Mouse (Mus musculus) E14TG2a.4 (cell line): ENCODE results near the gene Flna.

ENCODE experiments used
- H3K27me3 ChIP-seq: 2 replicates; pipeline ENCODE4 v1.6.1; 2014; ENCODE audit warnings: low read length, control low read depth; ENCODE audit not compliant: insufficient read depth
- H3K36me3 ChIP-seq: 2 replicates; pipeline ENCODE4 v1.6.1; 2014; ENCODE audit warnings: low read length, control low read depth; ENCODE audit not compliant: insufficient read depth
- H3K4me1 ChIP-seq: replicated peaks from 2 replicates; pipeline ENCODE4 v1.6.1; 2014; ENCODE audit warnings: low read depth, low read length, control low read depth
- H3K4me3 ChIP-seq: replicated peaks from 2 replicates; pipeline ENCODE4 v1.5.1; 2014; ENCODE audit warnings: mild to moderate bottlenecking, low read length
- H3K9me3 ChIP-seq: 2 replicates; pipeline ENCODE4 v1.6.1; 2014; ENCODE audit warnings: low read length, control low read depth
- CTCF ChIP-seq: conservative IDR thresholded peaks from 2 replicates; pipeline ENCODE4 v1.5.1; 2014; ENCODE audit warnings: low read length
- NANOG ChIP-seq: IDR thresholded peaks from 2 replicates; pipeline ENCODE4 v1.6.1; 2014; ENCODE audit warnings: borderline replicate concordance, low read length, mixed read lengths
- POU5F1 ChIP-seq: IDR thresholded peaks from 2 replicates; pipeline ENCODE4 v1.6.1; 2014; ENCODE audit warnings: low read length, borderline replicate concordance

The Flna gene

GRCm38 (mm10) chrX:74281041-74281731 lies 31.6 kb upstream of the Flna start:
- no peak for TF ChIP-seq NANOG
- no peak for TF ChIP-seq CTCF
- no peak for TF ChIP-seq POU5F1
- H3K9me3 ChIP-seq: no peaks in the 10 kb centered on the region
- H3K4me3 ChIP-seq: peak overlapping the region; percentile 86
- H3K4me1 ChIP-seq: peaks cover 15% of the 10 kb centered on the region
- H3K36me3 ChIP-seq: peaks cover 21% of the 10 kb centered on the region
- H3K27me3 ChIP-seq: no peaks in the 10 kb centered on the region

- TF ChIP-seq POU5F1: no peak
- no peak for TF ChIP-seq CTCF
- no peak for TF ChIP-seq NANOG
- Histone ChIP-seq H3K36me3 (peaks cover 8% of the 10 kb centered on the region), H3K4me3 (no peak overlapping the region), H3K27me3 (no peaks in the 10 kb centered on the region), H3K9me3 (no peaks in the 10 kb centered on the region), H3K4me1 (peaks cover 5% of the 10 kb centered on the region)
These were observed 28.3 kb upstream of the Flna start for GRCm38 (mm10) chrX:74277916-74278315.

GRCm38 (mm10) chrX:74273422-74274322 lies 24.1 kb upstream of the Flna start:
- no peak overlapping the region for H3K4me3 ChIP-seq
- H3K27me3 ChIP-seq: no peaks in the 10 kb centered on the region
- TF ChIP-seq CTCF (no peak), NANOG (no peak), POU5F1 (no peak)
- H3K36me3 ChIP-seq: peaks cover 27% of the 10 kb centered on the region
- no peaks in the 10 kb centered on the region for H3K9me3 ChIP-seq
- H3K4me1 ChIP-seq: peaks cover 8% of the 10 kb centered on the region

- H3K9me3 ChIP-seq: no peaks in the 10 kb centered on the region
- peaks cover 27% of the 10 kb centered on the region for H3K36me3 ChIP-seq
- no peak for TF ChIP-seq POU5F1
- TF ChIP-seq NANOG: no peak
- TF ChIP-seq CTCF: no peak
- peak overlapping the region; percentile 87 for H3K4me3 ChIP-seq
- H3K4me1 ChIP-seq: peaks cover 13% of the 10 kb centered on the region
- no peaks in the 10 kb centered on the region for H3K27me3 ChIP-seq
These were observed 21.4 kb upstream of the Flna start for GRCm38 (mm10) chrX:74270902-74271551.

GRCm38 (mm10) chrX:74270062-74270901 lies 20.7 kb upstream of the Flna start, which contains the start of gene Rpl10:
Gene Rpl10, plus strand, starts transcription at chrX:74270812.
- peaks cover 13% of the 10 kb centered on the region for H3K4me1 ChIP-seq

GRCm38 (mm10) chrX:74269736-74270061 lies 20.1 kb upstream of the Flna start:
- H3K9me3 ChIP-seq: no peaks in the 10 kb centered on the region
- H3K4me3 ChIP-seq: peak overlapping the region; percentile 77
- no peaks in the 10 kb centered on the region for H3K27me3 ChIP-seq
- H3K4me1 ChIP-seq: peaks cover 13% of the 10 kb centered on the region
- no peak for TF ChIP-seq NANOG
- TF ChIP-seq CTCF: no peak
- TF ChIP-seq POU5F1: no peak
- H3K36me3 ChIP-seq: peaks cover 27% of the 10 kb centered on the region

More at GRCm38 (mm10) chrX:74270062-74270901, 20.7 kb upstream of the Flna start, which contains the start of gene Rpl10:
- no peaks in the 10 kb centered on the region for H3K27me3 ChIP-seq
- H3K4me3 ChIP-seq: peak within 1 kb of the TSS; percentile 87
- H3K36me3 ChIP-seq: peaks cover 27% of the 10 kb centered on the region
- TF ChIP-seq CTCF (no peak), POU5F1 (no peak), NANOG (no peak)
- H3K9me3 ChIP-seq: no peaks in the 10 kb centered on the region

GRCm38 (mm10) chrX:74257746-74258145 lies 8.1 kb upstream of the Flna start:
- TF ChIP-seq POU5F1: no peak
- TF ChIP-seq CTCF: no peak
- no peak for TF ChIP-seq NANOG
- H3K4me3 ChIP-seq: no peak overlapping the region
- H3K4me1 ChIP-seq: peaks cover 9% of the 10 kb centered on the region
- no peaks in the 10 kb centered on the region for H3K9me3 ChIP-seq
- H3K27me3 ChIP-seq: no peaks in the 10 kb centered on the region
- H3K36me3 ChIP-seq: peaks cover 41% of the 10 kb centered on the region
